Mouse (Mus musculus) MEL (cell line): Measurements from ENCODE around the gene Pnpt1. TPM values are rescaled to one million over a fixed set of nuclear protein-coding genes. Genes with fewer than 3 reads are reported as not detected.

Experiments used
- DNase-seq: peaks from one replicate; pipeline ENCODE4 v3.0.0; 2011; ENCODE audit warnings: low read depth, low spot score
- H3K27ac ChIP-seq: 2 replicates; pipeline ENCODE4 v1.5.1; 2012; ENCODE audit warnings: low read depth, mild to moderate bottlenecking, control low read depth, low read length, moderate library complexity; ENCODE audit not compliant: control insufficient read depth
- H3K27me3 ChIP-seq, 2 experiments: fragments of 150-350 bp in 1 of 2; sonication (generic) in 1 of 2; 2 replicates each; pipeline ENCODE4 v1.6.1; 2012; ENCODE audit warnings: low read length in 2 of 2, mild to moderate bottlenecking in 2 of 2, improper control_type of control experiment in 1 of 2, moderate library complexity in 1 of 2; ENCODE audit not compliant: insufficient read depth in 2 of 2, control insufficient read depth in 1 of 2
- H3K36me3 ChIP-seq, 2 experiments: 2 replicates each; pipeline ENCODE4 v1.6.1; 2012 to 2014; ENCODE audit warnings: low read length in 2 of 2, improper control_type of control experiment in 1 of 2, inconsistent platforms in 1 of 2, mild to moderate bottlenecking in 1 of 2; ENCODE audit not compliant: insufficient read depth in 2 of 2, control insufficient read depth in 1 of 2
- H3K4me1 ChIP-seq, 2 experiments: fragments of 150-350 bp in 1 of 2; sonication (generic) in 1 of 2; 2 replicates each; pipeline ENCODE4 v1.6.1; 2012; ENCODE audit warnings: low read length in 2 of 2, improper control_type of control experiment in 1 of 2, mild to moderate bottlenecking in 1 of 2; ENCODE audit not compliant: insufficient read depth in 2 of 2, control insufficient read depth in 1 of 2
- H3K4me3 ChIP-seq, 2 experiments: fragments of 150-350 bp in 1 of 2; sonication (generic) in 1 of 2; 2 replicates each; pipeline ENCODE4 v1.5.1; 2012; ENCODE audit warnings: low read depth in 2 of 2, low read length in 2 of 2, mild to moderate bottlenecking in 2 of 2, moderate library complexity in 2 of 2, control low read depth in 1 of 2, improper control_type of control experiment in 1 of 2; ENCODE audit not compliant: control insufficient read depth in 1 of 2, insufficient read depth in 1 of 2
- H3K79me2 ChIP-seq: 2 replicates; pipeline ENCODE4 v1.6.1; 2012; ENCODE audit warnings: mild to moderate bottlenecking, low read length, moderate library complexity; ENCODE audit not compliant: control insufficient read depth, poor library complexity, insufficient read depth
- H3K9ac ChIP-seq: 2 replicates; pipeline ENCODE4 v1.6.1; 2012; ENCODE audit warnings: low read depth, mild to moderate bottlenecking, control low read depth, low read length, moderate library complexity; ENCODE audit not compliant: control insufficient read depth, poor library complexity, severe bottlenecking
- H3K9me3 ChIP-seq: fragments of 150-350 bp; sonication (generic); replicated peaks from 2 replicates; pipeline ENCODE4 v1.6.1; 2012; ENCODE audit warnings: mild to moderate bottlenecking, low read length, improper control_type of control experiment, moderate library complexity; ENCODE audit not compliant: insufficient read depth
- CHD1 ChIP-seq: IDR thresholded peaks from 2 replicates; pipeline ENCODE4 v1.6.1; 2012; ENCODE audit warnings: low read depth, mild to moderate bottlenecking, inconsistent platforms, low read length, improper control_type of control experiment
- CHD2 ChIP-seq: IDR thresholded peaks from 2 replicates; pipeline ENCODE4 v1.6.1; 2011; ENCODE audit warnings: low read length, improper control_type of control experiment
- E2F4 ChIP-seq: IDR thresholded peaks from 2 replicates; pipeline ENCODE4 v1.6.1; 2011; ENCODE audit warnings: low read depth, low read length, improper control_type of control experiment, borderline replicate concordance
- ELF1 ChIP-seq: IDR thresholded peaks from 2 replicates; pipeline ENCODE4 v1.6.1; 2014; ENCODE audit warnings: low read depth, mild to moderate bottlenecking, inconsistent platforms, low read length, improper control_type of control experiment, moderate library complexity
- GABPA ChIP-seq: IDR thresholded peaks from 2 replicates; pipeline ENCODE4 v1.6.1; 2012; ENCODE audit warnings: low read depth, mild to moderate bottlenecking, inconsistent platforms, low read length, improper control_type of control experiment, moderate library complexity
- GATA1 ChIP-seq: IDR thresholded peaks from 2 replicates; pipeline ENCODE4 v1.6.1; 2011; ENCODE audit warnings: low read depth, low read length, improper control_type of control experiment
- HCFC1 ChIP-seq: IDR thresholded peaks from 2 replicates; pipeline ENCODE4 v1.6.1; 2012; ENCODE audit warnings: low read depth, mild to moderate bottlenecking, inconsistent platforms, low read length, improper control_type of control experiment, moderate library complexity
- JUND ChIP-seq: IDR thresholded peaks from 2 replicates; pipeline ENCODE4 v1.6.1; 2011; ENCODE audit warnings: low read depth, mild to moderate bottlenecking, improper control_type of control experiment, low read length
- MAFK ChIP-seq: IDR thresholded peaks from 2 replicates; pipeline ENCODE4 v1.6.1; 2011; ENCODE audit warnings: low read depth, mild to moderate bottlenecking, low read length, improper control_type of control experiment, borderline replicate concordance
- MAZ ChIP-seq: IDR thresholded peaks from 2 replicates; pipeline ENCODE4 v1.6.1; 2012; ENCODE audit warnings: low read depth, mild to moderate bottlenecking, inconsistent platforms, low read length, improper control_type of control experiment
- MEF2A ChIP-seq: IDR thresholded peaks from 2 replicates; pipeline ENCODE4 v1.6.1; 2014; ENCODE audit warnings: low read depth, mild to moderate bottlenecking, inconsistent platforms, low read length, improper control_type of control experiment; ENCODE audit not compliant: poor library complexity, insufficient replicate concordance, severe bottlenecking; ENCODE audit errors: extremely low read depth
- MYB ChIP-seq: IDR thresholded peaks from 2 replicates; pipeline ENCODE4 v1.6.1; 2011; ENCODE audit warnings: mild to moderate bottlenecking, low read depth, low read length, improper control_type of control experiment
- MYC ChIP-seq: IDR thresholded peaks from 2 replicates; pipeline ENCODE4 v1.6.1; 2011; ENCODE audit warnings: low read depth, mild to moderate bottlenecking, low read length, improper control_type of control experiment, moderate library complexity
- NELFE ChIP-seq: IDR thresholded peaks from 2 replicates; pipeline ENCODE4 v1.6.1; 2011; ENCODE audit warnings: low read depth, low read length, improper control_type of control experiment
- POLR2A ChIP-seq, 2 experiments: IDR thresholded peaks; 2 replicates each; pipeline ENCODE4 v1.6.1; 2011 to 2012; ENCODE audit warnings: low read length in 2 of 2, mild to moderate bottlenecking in 2 of 2, control low read depth in 1 of 2, improper control_type of control experiment in 1 of 2, low read depth in 1 of 2, moderate library complexity in 1 of 2; ENCODE audit not compliant: control insufficient read depth in 1 of 2, insufficient read depth in 1 of 2, poor library complexity in 1 of 2
- SIN3A ChIP-seq: IDR thresholded peaks from 2 replicates; pipeline ENCODE4 v1.6.1; 2012; ENCODE audit warnings: low read length, improper control_type of control experiment, inconsistent platforms
- SMC3 ChIP-seq: IDR thresholded peaks from 2 replicates; pipeline ENCODE4 v1.6.1; 2011; ENCODE audit warnings: low read depth, low read length, improper control_type of control experiment
- TAL1 ChIP-seq: IDR thresholded peaks from 2 replicates; pipeline ENCODE4 v1.6.1; 2012; ENCODE audit warnings: mild to moderate bottlenecking, inconsistent platforms, low read length, moderate library complexity, mixed read lengths
- TBP ChIP-seq: IDR thresholded peaks from 2 replicates; pipeline ENCODE4 v1.8.0; 2011; ENCODE audit warnings: low read depth, low read length, improper control_type of control experiment
- TCF12 ChIP-seq: IDR thresholded peaks from 2 replicates; pipeline ENCODE4 v1.6.1; 2014; ENCODE audit warnings: low read depth, mild to moderate bottlenecking, inconsistent platforms, low read length, improper control_type of control experiment, moderate library complexity
- UBTF ChIP-seq: IDR thresholded peaks from 2 replicates; pipeline ENCODE4 v1.6.1; 2012; ENCODE audit warnings: low read depth, mild to moderate bottlenecking, inconsistent platforms, low read length, improper control_type of control experiment, moderate library complexity, borderline replicate concordance; ENCODE audit not compliant: insufficient read depth
- ZC3H11A ChIP-seq: IDR thresholded peaks from 2 replicates; pipeline ENCODE4 v1.6.1; 2012; ENCODE audit warnings: low read depth, mild to moderate bottlenecking, inconsistent platforms, low read length, improper control_type of control experiment
- ZKSCAN1 ChIP-seq: IDR thresholded peaks from 2 replicates; pipeline ENCODE4 v1.6.1; 2012; ENCODE audit warnings: low read depth, mild to moderate bottlenecking, inconsistent platforms, low read length, improper control_type of control experiment, moderate library complexity
- ZMIZ1 ChIP-seq: IDR thresholded peaks from 2 replicates; pipeline ENCODE4 v1.6.1; 2012; ENCODE audit warnings: low read depth, mild to moderate bottlenecking, inconsistent platforms, low read length, improper control_type of control experiment, moderate library complexity
- ZNF384 ChIP-seq: IDR thresholded peaks from 2 replicates; pipeline ENCODE4 v1.6.1; 2012; ENCODE audit warnings: low read depth, mild to moderate bottlenecking, inconsistent platforms, low read length, improper control_type of control experiment
- polyA plus RNA-seq, 2 experiments: library from polyadenylated mRNA; stranded (reverse) in 1 of 2; unstranded in 1 of 2; fragments of >175 nt in 1 of 2; fragments of >200 nt in 1 of 2; gene quantifications; 2 replicates each; pipeline versions ENCODE4 v1.2.1 to v1.2.4; 2012; ENCODE audit warnings: low replicate concordance in 2 of 2, low read depth in 1 of 2; ENCODE audit not compliant: insufficient read length in 2 of 2, insufficient read depth in 1 of 2, missing spikeins in 1 of 2
- total RNA-seq: library from RNA; depleted of rRNA; stranded (reverse); fragments of 300-350 nt; gene quantifications from 2 replicates; pipeline ENCODE4 v1.2.3, GENCODE M21; 2012

Pnpt1 gene
- total and polyA plus RNA-seq, 3 experiments = 56.2 to 85.0 TPM; not detected in 1

DNA sequence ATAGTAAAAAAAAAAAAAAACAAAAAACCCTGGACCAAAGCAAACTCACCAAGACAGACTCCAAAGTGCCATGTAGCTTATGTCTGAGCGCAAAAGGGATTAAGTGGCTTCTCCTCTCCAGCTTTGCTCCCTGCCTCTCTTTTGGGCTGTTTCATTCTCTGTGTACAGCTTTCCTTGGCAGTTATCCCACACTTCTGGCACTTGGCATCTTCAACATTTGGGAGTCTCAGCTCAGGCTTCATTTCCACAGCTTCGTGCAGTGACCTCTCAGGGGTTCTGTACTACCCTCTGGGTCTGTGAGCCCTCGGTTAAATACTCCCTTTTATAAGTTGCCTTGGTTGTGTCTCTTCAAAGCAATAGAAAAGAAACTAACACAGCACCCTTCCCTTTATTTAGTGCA is 50.1 kb downstream of the Pnpt1 start:
- no peaks in the 10 kb centered on the region for H3K9me3 ChIP-seq
- no peak overlapping the region for H3K27ac ChIP-seq
- H3K4me1 ChIP-seq = peaks cover 3 to 21% of the 10 kb centered on the region in 2 experiments; a peak in 3 of 4 replicates
- H3K27me3 ChIP-seq = no peaks in the 10 kb centered on the region
- TF ChIP-seq MAZ (no peak), TCF12 (no peak), HCFC1 (no peak), TBP (no peak), MEF2A (no peak), E2F4 (no peak), CHD1 (no peak), ZC3H11A (no peak), GABPA (no peak), ZKSCAN1 (no peak), ZMIZ1 (no peak), MAFK (no peak)
- TF ChIP-seq, all 39 proteins: peak for 0
- H3K9ac ChIP-seq = no peak overlapping the region
- H3K4me3 ChIP-seq = no peak overlapping the region
- peaks cover 15% of the 10 kb centered on the region for H3K79me2 ChIP-seq
- peaks cover 23 to 44% of the 10 kb centered on the region in 2 experiments for H3K36me3 ChIP-seq
- DNase-seq = no peak

DNA sequence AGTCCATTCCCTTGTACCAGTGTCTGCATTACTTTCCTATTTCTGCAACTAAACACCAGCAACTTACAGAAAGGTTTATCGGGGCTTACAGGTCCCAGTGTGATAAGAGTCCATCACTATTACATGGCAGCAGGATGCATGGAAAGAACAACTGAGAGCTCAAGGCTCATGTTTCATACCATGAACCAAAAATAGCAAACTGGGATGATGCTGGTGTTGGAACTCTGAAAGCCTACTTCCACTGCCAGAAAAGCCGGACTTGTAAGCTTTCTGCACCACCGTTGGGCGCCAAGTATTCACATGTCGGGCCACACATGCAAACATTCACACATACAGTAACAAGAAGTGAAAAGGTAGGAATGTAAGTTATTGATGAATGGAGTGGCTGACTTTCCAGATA is 51.2 kb downstream of the Pnpt1 start:
- no peak for DNase-seq

More for the DNA sequence above, 51.2 kb downstream of the Pnpt1 start:
- H3K4me1 ChIP-seq = peaks cover 0 to 12% of the 10 kb centered on the region in 2 experiments; a peak in 2 of 4 replicates
- H3K36me3 ChIP-seq = peaks cover 19 to 43% of the 10 kb centered on the region in 2 experiments
- H3K4me3 ChIP-seq = no peak overlapping the region
- H3K9me3 ChIP-seq = no peaks in the 10 kb centered on the region
- H3K9ac ChIP-seq = no peak overlapping the region
- peaks cover 12% of the 10 kb centered on the region for H3K79me2 ChIP-seq
- TF ChIP-seq TCF12 (no peak), MYC (no peak), GATA1 (no peak), CHD2 (no peak), NELFE (no peak), MAFK (no peak), ZKSCAN1 (no peak), MYB (no peak), ZNF384 (no peak), MEF2A (no peak), SMC3 (no peak), E2F4 (no peak), SIN3A (no peak), POLR2A (IDR thresholded peaks at IDR 0.05; ENCODE audit: control insufficient read depth in 1 of 2, insufficient read depth in 1 of 2, low read depth in 1 of 2, low read length in 2 of 2, poor library complexity in 1 of 2) (no peak), ELF1 (no peak), JUND (no peak), UBTF (no peak), TAL1 (no peak), ZC3H11A (no peak)
- TF ChIP-seq, all 39 proteins: peak for 0
- H3K27ac ChIP-seq = no peak overlapping the region
- no peaks in the 10 kb centered on the region for H3K27me3 ChIP-seq
